In genomic region chr9:30283080-30283770, GRCm38 (mm10) we compare ENCODE assay signal across 18 mouse cellular contexts.
DNase-seq lines count a peak whose midpoint lies in the region; ATAC-seq lines count a peak whose summit lies in the region.
"Had no signal": no experiment of that assay in that cellular context is flagged by ENCODE, and none has a peak within 500 bp of the region (broad histone marks: within the 10 kb centered on the region; RNA-seq: fewer than 3 reads in every experiment).

No protein-coding gene starts in this region.

- no peak overlapping the region for H3K9ac ChIP-seq in hindbrain, embryonic 13.5 days
- H3K9ac ChIP-seq: forebrain, embryonic 13.5 days; neural tube, embryonic 13.5 days had no signal

- H3K4me3 ChIP-seq in hindbrain, embryonic 13.5 days = no peak overlapping the region
- H3K4me3 ChIP-seq: embryonic facial prominence, embryonic 10.5 days; forebrain, embryonic 13.5 days; neural tube, embryonic 13.5 days had no signal

- H3K36me3 ChIP-seq in hindbrain, embryonic 13.5 days = no peaks in the 10 kb centered on the region
- H3K36me3 ChIP-seq: embryonic facial prominence, embryonic 10.5 days; neural tube, embryonic 13.5 days had no signal

- 0 out of 2 replicates have a peak, but pooled peaks have one; percentile 19 for ATAC-seq in hindbrain, embryonic 13.5 days (ENCODE audit: low FRiP score)
- no peak for ATAC-seq in granulocyte monocyte progenitor cell, adult 5-6 weeks (replicated peaks; ENCODE audit: poor library complexity, severe bottlenecking)
- ATAC-seq: forebrain, embryonic 13.5 days had no signal

- peak; percentile 45 for DNase-seq in left cerebral cortex, postnatal 4 days
- no peak for DNase-seq in left cerebral cortex, postnatal 10 days (ENCODE audit: extremely low spot score in 1 of 2, low spot score in 2 of 2)
- DNase-seq in cerebellum, adult 11-12 months = peak; percentile 97
- DNase-seq in cerebellum, adult 8-10 months = peak; percentile 85
- no peak for DNase-seq in thymus, postnatal 0 days (ENCODE audit: low spot score)
- DNase-seq: adrenal gland, adult 8-10 months; gastrocnemius, postnatal 14 days; kidney, adult 2 months; kidney, postnatal 10 days; liver; lung, adult 2 months; spleen, adult 18-20 months; thymus, postnatal 36 days had no signal

- no peaks in the 10 kb centered on the region for H3K27me3 ChIP-seq in hindbrain, embryonic 13.5 days
- H3K27me3 ChIP-seq: forebrain, embryonic 13.5 days; neural tube, embryonic 13.5 days had no signal

- no peak overlapping the region for H3K4me2 ChIP-seq in hindbrain, embryonic 13.5 days
- H3K4me2 ChIP-seq: forebrain, embryonic 13.5 days; neural tube, embryonic 13.5 days had no signal

- H3K9me3 ChIP-seq in hindbrain, embryonic 13.5 days = no peaks in the 10 kb centered on the region
- H3K9me3 ChIP-seq: embryonic facial prominence, embryonic 10.5 days; forebrain, embryonic 13.5 days; neural tube, embryonic 13.5 days had no signal

- H3K27ac ChIP-seq in hindbrain, embryonic 13.5 days = no peak overlapping the region
- H3K27ac ChIP-seq: embryonic facial prominence, embryonic 10.5 days; forebrain, embryonic 13.5 days had no signal

- peaks cover 28% of the 10 kb centered on the region for H3K4me1 ChIP-seq in hindbrain, embryonic 13.5 days (replicated peaks)

- WGBS in hindbrain, embryonic 13.5 days = 80% methylated on average over 12 of the region's 12 CpGs

- intact Hi-C loops in left cerebral cortex, postnatal 4 days (cut with DNase I) = no loop called here
- intact Hi-C loops in left cerebral cortex, postnatal 10 days (cut with DNase I) = no loop called here

Comparison
In these comparisons a context has a peak if more than half of its experiments do, and no peak if none do; other contexts are left out.
1. DNase-seq: peak in left cerebral cortex, postnatal 4 days (single experiment), cerebellum, adult 11-12 months (single experiment) and cerebellum, adult 8-10 months (single experiment); none in left cerebral cortex, postnatal 10 days (0 of 2) and thymus, postnatal 0 days (single experiment).